Mouse (Mus musculus): ENCODE results near the gene Krtap12-1. TPM values are rescaled to one million over a fixed set of nuclear protein-coding genes. Genes with fewer than 3 reads are reported as not detected.
"Not testable (repeated sequence)": the region's sequence is repeated elsewhere in the genome, so short reads cannot be mapped to it uniquely, and the experiment has no call there.

Krtap12-1 gene
- total RNA-seq, 2 experiments from 2014 or later, result not detected

GRCm38 (mm10) chr10:77750686-77751085 is 30.3 kb downstream of the Krtap12-1 start:
- DNase-seq, result not testable (repeated sequence)

GRCm38 (mm10) chr10:77751254-77751653 is 30.9 kb downstream of the Krtap12-1 start, which contains the start of gene Gm9736:
Gene Gm9736, minus strand, starts transcription at chr10:77751354.
- DNase-seq, result not testable (repeated sequence)

GRCm38 (mm10) chr10:77752312-77752711 is 31.9 kb downstream of the Krtap12-1 start:
- not testable (repeated sequence) for DNase-seq

GRCm38 (mm10) chr10:77753448-77753847 is 33.0 kb downstream of the Krtap12-1 start:
- DNase-seq, result no peak

GRCm38 (mm10) chr10:77759582-77759981 is 39.2 kb downstream of the Krtap12-1 start, which contains the start of gene Gm3233:
Gene Gm3233, minus strand, starts transcription at chr10:77759682.
- DNase-seq, result not testable (repeated sequence)

- DNase-seq, result no peak
Measured at GRCm38 (mm10) chr10:77769727-77770126, 49.3 kb downstream of the Krtap12-1 start.

Other genes with a start within 250 kb of the Krtap12-1 start
- gene Fam207a, start 204.8 kb upstream of the Krtap12-1 start, total RNA-seq (2021), result 10 to 100 TPM; 35.1 to 37.4 TPM
- gene Itgb2, start 190.3 kb upstream of the Krtap12-1 start, total RNA-seq (2021), result 1 to 10 TPM; 3.6 TPM
- 10 to 100 TPM; 68.2 to 69.0 TPM for gene Pttg1ip, start 138.9 kb upstream of the Krtap12-1 start, total RNA-seq (2021)
- gene Sumo3, start 114.5 kb upstream of the Krtap12-1 start, total RNA-seq (2021), result 100 to 1,000 TPM; 127 TPM
- gene Gm49325, start 114.4 kb upstream of the Krtap12-1 start, total RNA-seq (2021), result 10 to 100 TPM; 17.2 to 29.6 TPM
- 10 to 100 TPM; 83.8 to 95.4 TPM for gene Ube2g2, start 98.3 kb upstream of the Krtap12-1 start, total RNA-seq (2021)
- not detected for gene Tspear, start 34.0 kb upstream of the Krtap12-1 start, total RNA-seq (2021)
- gene Gm19402, start 29.8 kb upstream of the Krtap12-1 start, total RNA-seq (2021), result not detected
- not detected for gene Gm9508, start 23.4 kb upstream of the Krtap12-1 start, total RNA-seq (2021)
- gene Gm10272, start 14.0 kb upstream of the Krtap12-1 start, total RNA-seq (2021), result not detected
- gene Gm10024, start 9.1 kb upstream of the Krtap12-1 start, total RNA-seq (2021), result not detected
- gene Gm10142, start 4.8 kb upstream of the Krtap12-1 start, total RNA-seq (2021), result not detected
- not detected for gene Gm10100, start 5.9 kb downstream of the Krtap12-1 start, total RNA-seq (2021)
- gene Gm18596, start 22.0 kb downstream of the Krtap12-1 start, total RNA-seq (2021), result not detected
- not detected for gene Gm9736, start 30.8 kb downstream of the Krtap12-1 start, total RNA-seq (2021)
- gene Gm3233, start 39.1 kb downstream of the Krtap12-1 start, total RNA-seq (2021), result not detected
- not detected for gene Gm3238, start 50.7 kb downstream of the Krtap12-1 start, total RNA-seq (2021)
- gene Gm7138, start 56.3 kb downstream of the Krtap12-1 start, total RNA-seq (2021), result not detected
- not detected for gene Gm3250, start 61.9 kb downstream of the Krtap12-1 start, total RNA-seq (2021)
- gene Gm7137, start 67.6 kb downstream of the Krtap12-1 start, total RNA-seq (2021), result not detected
- not detected for gene Gm9639, start 74.5 kb downstream of the Krtap12-1 start, total RNA-seq (2021)
- gene Gm19668, start 78.5 kb downstream of the Krtap12-1 start, total RNA-seq (2021), result not detected
- gene Gm9507, start 91.2 kb downstream of the Krtap12-1 start, total RNA-seq (2021), result not detected
- gene Gm2696, start 94.1 kb downstream of the Krtap12-1 start, total RNA-seq (2021), result not detected
- not detected for gene Krtap10-4, start 106.5 kb downstream of the Krtap12-1 start, total RNA-seq (2021)
- gene Krtap10-10, start 115.3 kb downstream of the Krtap12-1 start, total RNA-seq (2021), result not detected
- gene Gm36176, start 126.2 kb downstream of the Krtap12-1 start, total RNA-seq (2021), result not detected
- not detected for gene Gm10318, start 132.3 kb downstream of the Krtap12-1 start, total RNA-seq (2021)
- gene Gm3285, start 141.4 kb downstream of the Krtap12-1 start, total RNA-seq (2021), result not detected
- gene Lrrc3, start 181.9 kb downstream of the Krtap12-1 start, total RNA-seq (2021), result 1 to 10 TPM; 3.8 to 4.7 TPM
- gene Trpm2, start 250.0 kb downstream of the Krtap12-1 start, total RNA-seq (2021), result 10 to 100 TPM; 30.3 to 40.0 TPM

All from layer of hippocampus, postnatal 36 days (tissue).